Mouse (Mus musculus) thymus, adult 18-20 months (tissue): ENCODE measurements around the gene Ptprt.
"Not testable (repeated sequence)": the region's sequence is repeated elsewhere in the genome, so short reads cannot be mapped to it uniquely, and the experiment has no call there.

Experiments
- DNase-seq, 2 experiments: peaks; one replicate each; pipeline ENCODE4 v3.0.0; 2022; ENCODE audit warnings: mixed read lengths in 2 of 2

Gene Ptprt

DNA sequence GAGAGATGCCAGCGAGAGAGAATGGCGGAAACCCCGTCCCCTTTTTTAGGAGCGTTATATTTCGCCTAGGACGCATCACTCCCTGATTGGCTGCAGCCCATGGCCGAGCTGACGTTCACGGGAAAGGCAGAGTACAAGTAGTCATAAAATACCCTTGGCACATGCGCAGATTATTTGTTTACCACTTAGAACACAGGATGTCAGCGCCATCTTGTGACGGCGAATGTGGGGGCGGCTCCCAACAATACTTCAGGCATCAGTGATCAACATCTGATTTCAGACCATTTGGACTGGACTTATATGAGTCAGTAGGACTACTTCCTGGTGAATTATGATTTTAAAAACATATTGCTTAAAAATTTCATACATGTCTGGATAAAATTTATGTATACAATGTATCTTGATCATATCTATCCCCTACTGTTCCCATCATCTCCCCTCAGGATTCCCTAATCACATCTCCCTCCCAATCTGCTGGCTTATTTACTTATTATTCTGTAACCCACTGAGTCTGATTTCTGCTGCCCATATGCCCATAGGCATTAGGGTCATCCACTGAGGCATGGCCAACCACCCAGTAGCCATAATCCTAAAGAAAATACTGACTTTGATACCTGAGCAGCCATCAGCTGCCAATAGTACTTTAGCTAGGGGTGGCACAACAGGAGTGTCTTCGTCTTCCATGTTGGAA, 1148.9 kb downstream of the Ptprt start:
- DNase-seq: not testable (repeated sequence)

DNA sequence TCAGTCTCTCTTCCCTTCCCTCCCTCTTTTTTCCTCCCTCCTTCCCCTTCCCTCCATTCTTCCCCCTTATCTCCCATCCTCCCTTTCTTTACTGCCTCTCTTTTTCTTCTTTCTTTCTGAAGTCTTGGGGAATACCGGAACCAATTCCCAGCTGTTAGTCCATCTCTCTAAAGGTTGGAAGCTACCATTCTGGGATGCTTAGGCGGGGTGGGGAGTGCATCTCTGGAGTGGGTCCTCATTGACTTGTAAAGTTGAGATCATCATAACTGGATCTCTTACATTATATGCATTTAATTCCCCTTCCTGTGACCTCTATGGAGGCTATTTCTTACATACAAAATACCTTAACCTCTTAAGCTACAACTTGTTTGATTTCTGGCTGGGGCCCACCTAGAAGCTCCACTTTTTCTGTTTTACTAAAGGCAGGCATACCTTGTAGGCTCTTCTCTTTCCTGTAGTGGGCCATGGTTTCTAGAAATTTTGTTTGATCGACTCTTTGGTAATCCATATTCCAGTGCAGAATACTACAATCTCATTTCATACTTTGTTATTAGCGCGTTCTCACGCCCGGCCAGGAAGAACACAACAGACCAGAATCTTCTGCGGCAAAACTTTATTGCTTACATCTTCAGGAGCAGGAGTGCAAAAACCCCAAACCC, 1149.7 kb downstream of the Ptprt start:
- no peak for DNase-seq

DNA sequence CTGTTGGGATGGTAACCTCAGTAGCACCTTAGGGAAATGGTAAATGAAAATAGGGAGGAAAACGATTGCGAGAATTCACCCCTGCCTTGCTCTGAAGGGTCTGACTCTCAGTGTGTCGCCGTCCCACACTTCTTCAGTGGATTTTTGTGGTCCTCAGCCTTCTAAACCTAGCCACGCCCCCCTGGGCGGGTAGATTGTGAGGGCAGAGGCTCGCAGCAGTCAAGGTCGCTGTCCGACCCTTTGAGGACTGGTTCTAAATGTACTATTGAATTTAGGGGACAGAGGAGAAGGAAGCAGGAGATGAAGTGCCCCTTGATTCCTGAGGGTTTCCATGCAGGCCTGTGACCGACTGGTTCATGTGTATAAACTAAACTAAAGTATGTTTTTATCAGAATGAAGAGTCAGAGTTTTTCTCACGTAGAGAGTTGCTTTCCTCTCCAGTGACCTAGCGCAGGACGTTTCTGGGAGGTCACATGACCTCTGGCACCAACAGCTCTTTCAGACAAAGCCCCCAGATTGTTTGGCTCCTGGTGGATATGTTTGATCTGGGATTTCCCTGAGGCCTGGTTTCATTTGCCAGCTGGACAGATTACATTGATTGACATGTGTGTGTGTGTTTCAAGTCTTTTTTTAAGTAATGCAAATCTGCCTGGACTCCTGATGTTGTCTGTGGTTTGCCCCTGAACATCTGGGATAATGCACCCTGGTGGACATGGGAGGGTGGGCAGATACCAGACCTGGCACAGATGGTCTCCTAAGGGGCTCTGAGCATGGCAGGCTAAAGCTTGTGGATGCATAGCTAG, 1161.6 kb downstream of the Ptprt start:
- no peak for DNase-seq

DNA sequence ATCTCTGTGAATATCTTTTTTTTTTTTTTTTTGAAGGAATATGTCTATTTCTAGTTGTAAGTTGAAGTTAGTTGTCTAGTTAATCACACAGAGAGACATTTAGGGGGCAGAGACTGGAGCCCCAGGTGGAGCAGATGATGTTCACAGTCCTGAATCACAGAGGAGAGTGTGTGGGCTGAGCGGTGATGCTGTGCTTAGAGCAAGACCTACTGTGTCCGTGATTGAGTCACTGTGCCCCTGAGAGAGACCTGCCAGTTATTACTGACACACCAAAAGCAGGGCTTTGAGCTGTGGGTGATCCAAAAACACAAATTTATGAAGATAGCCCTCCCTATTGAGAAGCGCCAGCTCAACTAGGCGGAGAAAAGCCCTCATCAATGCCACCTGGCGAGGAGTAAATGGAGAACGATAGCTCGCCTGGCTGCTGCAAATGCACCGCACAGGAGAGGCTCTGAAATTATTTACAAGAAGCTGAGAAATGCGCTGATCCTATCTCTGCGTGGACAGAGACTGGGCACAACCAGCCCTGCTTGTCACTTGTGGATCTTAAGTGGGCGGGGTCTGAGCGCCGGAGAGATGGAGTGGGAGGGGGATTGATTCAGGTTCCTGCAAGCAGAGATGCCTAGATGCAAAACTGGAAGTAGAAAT, 1162.4 kb downstream of the Ptprt start:
- no peak for DNase-seq

DNA sequence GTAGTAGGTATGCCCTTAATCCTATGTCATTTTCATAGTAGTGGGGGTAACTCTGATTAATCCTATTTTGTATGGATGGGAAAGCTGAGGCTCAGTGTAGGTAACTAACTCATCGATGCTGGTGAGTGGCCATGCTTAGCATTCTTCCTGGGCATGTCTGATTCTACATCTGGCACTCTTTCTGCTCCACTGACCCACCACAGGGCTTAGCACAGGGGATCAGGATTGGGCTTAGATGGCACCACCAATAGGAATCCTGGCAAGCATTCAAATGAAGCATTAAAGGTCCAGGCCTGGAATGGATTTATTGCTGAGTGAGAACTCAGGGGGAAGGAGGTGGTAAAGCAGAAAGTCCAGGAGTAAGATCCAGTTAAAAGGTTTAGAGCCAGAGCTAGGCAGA, 1179.2 kb downstream of the Ptprt start:
- no peak for DNase-seq

DNA sequence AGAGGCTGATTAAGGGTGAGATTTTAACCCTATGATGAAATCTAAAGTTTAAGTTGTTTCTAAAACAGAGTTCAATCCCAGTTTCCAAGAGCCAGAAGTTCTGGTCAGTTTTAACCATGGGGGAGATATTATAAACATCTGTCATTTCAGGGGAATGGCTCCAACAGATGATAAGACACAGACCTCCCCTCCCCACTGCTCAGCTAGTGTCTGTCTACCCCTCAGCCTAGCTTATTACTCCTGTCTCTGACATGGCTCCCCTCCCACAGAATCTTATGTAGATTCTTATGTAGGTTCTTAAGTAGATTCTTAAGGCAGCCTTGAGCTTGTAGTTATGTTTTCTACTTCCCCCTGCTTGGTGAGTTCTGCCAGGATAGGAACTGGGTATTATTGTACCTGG, 1180.5 kb downstream of the Ptprt start:
- no peak for DNase-seq
